In the genomic region with DNA sequence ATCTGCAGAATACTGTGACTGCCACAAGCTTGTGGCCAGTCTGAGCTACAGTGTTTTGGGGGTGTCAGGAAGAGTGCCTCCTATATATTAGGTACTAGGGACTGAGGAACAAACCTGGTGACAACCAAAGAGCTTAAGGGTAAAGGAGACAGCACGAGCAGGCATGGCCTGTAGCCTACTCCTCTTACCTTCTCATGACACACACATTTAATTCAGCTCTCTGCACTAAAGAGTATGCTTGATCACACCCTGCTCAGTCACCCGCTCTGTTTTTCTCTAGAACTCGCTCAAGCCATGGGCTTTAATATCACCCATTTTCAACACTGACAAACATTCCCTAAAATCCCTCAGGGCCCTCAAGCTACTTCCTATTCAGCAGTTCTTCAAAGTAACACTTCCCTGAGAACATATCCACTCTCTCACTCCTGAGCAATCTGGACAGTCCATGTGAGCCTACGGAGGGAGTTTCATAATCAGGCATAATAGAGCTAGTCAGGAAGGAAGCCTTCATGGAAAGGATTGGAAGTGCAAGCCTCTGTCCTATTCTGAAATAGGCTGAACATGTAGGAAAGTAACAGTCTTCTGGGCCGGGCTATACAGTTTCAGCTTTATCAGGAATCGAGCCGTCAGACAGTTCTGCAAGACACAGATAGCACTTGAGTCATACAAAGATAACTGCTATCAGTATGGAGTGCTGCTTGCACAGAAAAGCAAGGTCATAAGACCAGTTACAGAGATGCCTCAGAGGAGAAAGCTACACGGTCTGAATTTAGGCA, we compare ENCODE assay signal across 13 mouse cellular contexts.
DNase-seq lines count a peak whose midpoint lies in the region; ATAC-seq lines count a peak whose summit lies in the region.
"Had no signal": no experiment of that assay in that cellular context is flagged by ENCODE, and none has a peak within 500 bp of the region (broad histone marks: within the 10 kb centered on the region; RNA-seq: fewer than 3 reads in every experiment).

No protein-coding gene starts in this region.

- WGBS in liver, embryonic 16.5 days (ENCODE audit: insufficient replicate concordance) = 22% methylated on average over 8 of the region's 8 CpGs

- no peaks in the 10 kb centered on the region for H3K36me3 ChIP-seq in liver, embryonic 16.5 days (ENCODE audit: control insufficient read depth, insufficient read depth)

- peak overlapping the region; percentile 51 for H3K4me3 ChIP-seq in liver, embryonic 16.5 days (ENCODE audit: low read depth, low read length)

- peak overlapping the region; percentile 74 for H3K4me2 ChIP-seq in liver, embryonic 16.5 days (ENCODE audit: low read depth, low read length)
- H3K4me2 ChIP-seq: hindbrain, embryonic 14.5 days had no signal

- peak; percentile 53 for ATAC-seq in frontal cortex, adult (ENCODE audit: low TSS enrichment)
- peak; percentile 97 for ATAC-seq in liver, embryonic 16.5 days (ENCODE audit: low read depth)

- H3K27me3 ChIP-seq in liver, embryonic 16.5 days (ENCODE audit: control insufficient read depth, insufficient read depth, low read depth, low read length) = no peaks in the 10 kb centered on the region

- H3K9me3 ChIP-seq in liver, embryonic 16.5 days (replicated peaks; ENCODE audit: control insufficient read depth, low read length) = no peaks in the 10 kb centered on the region; the same call in 1 of the 2 replicates

- no peak for DNase-seq in frontal cortex, postnatal 10 days (ENCODE audit: low spot score in 2 of 2)
- peak; percentile 11 for DNase-seq in ovary, adult 18-20 months (ENCODE audit: low spot score)
- no peak for DNase-seq in ovary, postnatal 36 days (ENCODE audit: low spot score)
- DNase-seq in testis, postnatal 14 days (ENCODE audit: low spot score) = no peak
- DNase-seq in thymus, postnatal 0 days (ENCODE audit: low spot score) = no peak
- DNase-seq in kidney, adult 9 months = no peak
- DNase-seq: cerebellum, postnatal 14 days; kidney, postnatal 10 days; lung, postnatal 10 days; right cerebral cortex, adult 18-20 months had no signal

- H3K9ac ChIP-seq in liver, embryonic 16.5 days (ENCODE audit: low read depth, low read length) = peak overlapping the region; percentile 77
- H3K9ac ChIP-seq: hindbrain, embryonic 14.5 days had no signal

- peak overlapping the region; percentile 100 for H3K27ac ChIP-seq in liver, embryonic 16.5 days (ENCODE audit: low read length)
- H3K27ac ChIP-seq: hindbrain, embryonic 14.5 days had no signal

- H3K4me1 ChIP-seq in liver, embryonic 16.5 days (ENCODE audit: control insufficient read depth, low read depth, low read length) = peaks cover 49% of the 10 kb centered on the region
